Mouse (Mus musculus) stomach, postnatal 0 days (tissue): ENCODE measurements around the gene Hc. TPM values are rescaled to one million over a fixed set of nuclear protein-coding genes. Genes with fewer than 3 reads are reported as not detected.

Experiments
- ATAC-seq: fragments of 200-750 bp; cut with Nextera tagmentation; 2 replicates; pipeline ENCODE4 v1.8.0; 2017; ENCODE audit not compliant: low FRiP score, low TSS enrichment
- DNase-seq: peaks from one replicate; pipeline ENCODE4 v3.0.0-alpha.2; 2016; ENCODE audit warnings: low spot score
- H3K27ac ChIP-seq: fragments of 300-500 bp; sonication (generic); replicated peaks from 2 replicates; pipeline ENCODE4 v1.5.1; 2014; ENCODE audit warnings: mild to moderate bottlenecking, control low read depth
- H3K27me3 ChIP-seq: fragments of 300-500 bp; sonication (generic); 2 replicates; pipeline ENCODE4 v1.6.1; 2014; ENCODE audit warnings: low read length; ENCODE audit not compliant: control insufficient read depth, insufficient read depth
- H3K36me3 ChIP-seq: fragments of 300-500 bp; sonication (generic); 2 replicates; pipeline ENCODE4 v1.6.1; 2014; ENCODE audit warnings: low read length, mixed read lengths; ENCODE audit not compliant: control insufficient read depth, insufficient read depth
- H3K4me1 ChIP-seq: fragments of 300-500 bp; sonication (generic); replicated peaks from 2 replicates; pipeline ENCODE4 v1.6.1; 2014; ENCODE audit warnings: antibody characterized with exemption; ENCODE audit not compliant: control insufficient read depth, insufficient read depth
- H3K4me2 ChIP-seq: fragments of 300-500 bp; sonication (generic); replicated peaks from 2 replicates; pipeline ENCODE4 v1.6.1; 2014; ENCODE audit warnings: low read depth, mild to moderate bottlenecking, control low read depth, moderate library complexity
- H3K4me3 ChIP-seq: fragments of 300-500 bp; sonication (generic); 2 replicates; pipeline ENCODE4 v1.5.1; 2014; ENCODE audit warnings: low read depth, low read length, control low read depth
- H3K9ac ChIP-seq: fragments of 300-500 bp; sonication (generic); 2 replicates; pipeline ENCODE4 v1.6.1; 2014; ENCODE audit warnings: mild to moderate bottlenecking, low read length, control low read depth, mixed read lengths
- H3K9me3 ChIP-seq: fragments of 300-500 bp; sonication (generic); 2 replicates; pipeline ENCODE4 v1.6.1; 2016; ENCODE audit warnings: low read length; ENCODE audit not compliant: control insufficient read depth
- CTCF ChIP-seq: IDR thresholded peaks from 2 replicates; pipeline ENCODE4 v1.5.1; 2016; ENCODE audit warnings: antibody characterized with exemption, low read depth, mild to moderate bottlenecking, moderate library complexity
- EP300 ChIP-seq: optimal IDR thresholded peaks from 2 replicates; pipeline ENCODE3; 2016; ENCODE audit warnings: antibody characterized with exemption
- WGBS: fragments of 180-500 bp; shearing (Covaris S2); extraction: QIAGEN DNeasy Blood & Tissue Kit; methylation state at CpG from one replicate; pipeline ENCODE4 v1.1.7; 2014; 5-methylcytosine and 5-hydroxymethylcytosine counted together
- polyA plus RNA-seq: library from polyadenylated mRNA; unstranded; fragments of >200 nt; fragmentation: Nextera tagmentation; extraction: Ambion mirVana; gene quantifications from 2 replicates; pipeline ENCODE4 v1.2.1, GENCODE M21; 2015

The Hc gene
- polyA plus RNA-seq, 1 experiment from 2014 or later, result 0.19 TPM

GRCm38 (mm10) chr2:34989749-34990148 lies 71.5 kb downstream of the Hc start:
- DNase-seq, result no peak
- H3K4me2 ChIP-seq, result no peak overlapping the region
- H3K27ac ChIP-seq, result no peak overlapping the region
- H3K9me3 ChIP-seq, result no peaks in the 10 kb centered on the region
- H3K4me3 ChIP-seq, result no peak overlapping the region
- no peak for ATAC-seq
- H3K4me1 ChIP-seq, result no peaks in the 10 kb centered on the region
- no peaks in the 10 kb centered on the region for H3K36me3 ChIP-seq
- no peaks in the 10 kb centered on the region for H3K27me3 ChIP-seq
- 53% methylated on average over 1 of the region's 1 CpGs for WGBS
- TF ChIP-seq EP300 (no peak), CTCF (no peak)
- no peak overlapping the region for H3K9ac ChIP-seq

GRCm38 (mm10) chr2:34987595-34987994 lies 73.6 kb downstream of the Hc start:
- H3K9ac ChIP-seq, result no peak overlapping the region
- H3K27me3 ChIP-seq, result no peaks in the 10 kb centered on the region
- ATAC-seq (no peak), DNase-seq (no peak)
- no peak overlapping the region for H3K4me3 ChIP-seq
- H3K27ac ChIP-seq, result no peak overlapping the region
- H3K36me3 ChIP-seq, result no peaks in the 10 kb centered on the region
- 46% methylated on average over 1 of the region's 1 CpGs for WGBS
- TF ChIP-seq CTCF (no peak), EP300 (no peak)
- H3K9me3 ChIP-seq, result no peaks in the 10 kb centered on the region
- no peak overlapping the region for H3K4me2 ChIP-seq
- H3K4me1 ChIP-seq, result no peaks in the 10 kb centered on the region

- Histone ChIP-seq H3K9me3 (no peaks in the 10 kb centered on the region), H3K36me3 (no peaks in the 10 kb centered on the region), H3K27me3 (no peaks in the 10 kb centered on the region), H3K9ac (no peak overlapping the region), H3K4me1 (no peaks in the 10 kb centered on the region), H3K4me2 (no peak overlapping the region), H3K4me3 (no peak overlapping the region), H3K27ac (no peak overlapping the region)
- 84% methylated on average over 8 of the region's 8 CpGs for WGBS
- ATAC-seq (no peak), DNase-seq (no peak)
- TF ChIP-seq EP300 (no peak), CTCF (no peak)
These were observed 76.4 kb downstream of the Hc start for GRCm38 (mm10) chr2:34984885-34985284.

GRCm38 (mm10) chr2:34982906-34983698 lies 78.1 kb downstream of the Hc start:
- H3K36me3 ChIP-seq, result no peaks in the 10 kb centered on the region
- no peaks in the 10 kb centered on the region for H3K9me3 ChIP-seq
- no peak overlapping the region for H3K27ac ChIP-seq
- DNase-seq (no peak), ATAC-seq (no peak)
- no peak overlapping the region for H3K9ac ChIP-seq
- no peaks in the 10 kb centered on the region for H3K27me3 ChIP-seq
- H3K4me3 ChIP-seq, result no peak overlapping the region
- WGBS, result 52% methylated on average over 11 of the region's 11 CpGs
- no peak overlapping the region for H3K4me2 ChIP-seq
- no peaks in the 10 kb centered on the region for H3K4me1 ChIP-seq
- TF ChIP-seq CTCF (no peak), EP300 (no peak)

- no peak for TF ChIP-seq CTCF
- no peak for TF ChIP-seq EP300
- 63% methylated on average over 14 of the region's 14 CpGs for WGBS
- no peak for DNase-seq
- Histone ChIP-seq H3K4me2 (no peak overlapping the region), H3K27ac (no peak overlapping the region), H3K4me1 (no peaks in the 10 kb centered on the region), H3K27me3 (no peaks in the 10 kb centered on the region), H3K36me3 (no peaks in the 10 kb centered on the region), H3K4me3 (no peak overlapping the region), H3K9me3 (no peaks in the 10 kb centered on the region), H3K9ac (no peak overlapping the region)
- ATAC-seq, result no peak; the same call in 1 of the 2 replicates
These were observed 79.0 kb downstream of the Hc start for GRCm38 (mm10) chr2:34982096-34982724.

- Histone ChIP-seq H3K27ac (no peak overlapping the region), H3K9me3 (no peaks in the 10 kb centered on the region), H3K4me2 (no peak overlapping the region), H3K9ac (no peak overlapping the region), H3K4me3 (no peak overlapping the region), H3K4me1 (no peaks in the 10 kb centered on the region), H3K36me3 (no peaks in the 10 kb centered on the region), H3K27me3 (no peaks in the 10 kb centered on the region)
- TF ChIP-seq CTCF (no peak), EP300 (no peak)
- DNase-seq (no peak), ATAC-seq (no peak)
- WGBS, result 57% methylated on average over 3 of the region's 3 CpGs
These were observed 81.7 kb downstream of the Hc start for GRCm38 (mm10) chr2:34979459-34980011.
